Mouse (Mus musculus) kidney, adult 2 months (tissue): ENCODE measurements at regions not wholly inside any gene's neighbourhood (a gene's known extent, or its start where the extent isn't known, plus 50 kb on each side); places are given as distances from the start of the nearest gene placed in this dataset.

Source experiments
- DNase-seq: peaks from one replicate; pipeline ENCODE4 v3.0.0; 2021
- H3K27ac ChIP-seq: fragments of 200-500 bp; 2 replicates; pipeline ENCODE4 v1.5.1; 2012; ENCODE audit warnings: low read depth, low read length, control low read depth, inconsistent platforms; ENCODE audit not compliant: insufficient read depth
- H3K27me3 ChIP-seq: fragments of 200-500 bp; replicated peaks from 2 replicates; pipeline ENCODE4 v1.6.1; 2012; ENCODE audit warnings: mild to moderate bottlenecking, moderate library complexity, low read length, inconsistent platforms; ENCODE audit not compliant: control insufficient read depth, insufficient read depth
- H3K36me3 ChIP-seq: fragments of 200-500 bp; 2 replicates; pipeline ENCODE4 v1.6.1; 2012; ENCODE audit warnings: mild to moderate bottlenecking, moderate library complexity, low read length, inconsistent platforms; ENCODE audit not compliant: control insufficient read depth, insufficient read depth
- H3K4me1 ChIP-seq: fragments of 200-500 bp; 2 replicates; pipeline ENCODE4 v1.6.1; 2011; ENCODE audit warnings: low read length; ENCODE audit not compliant: control insufficient read depth, insufficient read depth
- H3K4me3 ChIP-seq: fragments of 200-500 bp; 2 replicates; pipeline ENCODE4 v1.5.1; 2011; ENCODE audit warnings: mild to moderate bottlenecking, low read depth, low read length, control low read depth; ENCODE audit not compliant: insufficient read depth
- CTCF ChIP-seq: fragments of 200-500 bp; conservative IDR thresholded peaks from 2 replicates; pipeline ENCODE4 v1.5.1; 2011; ENCODE audit warnings: low read depth, mild to moderate bottlenecking, control low read depth, low read length, moderate library complexity, mixed read lengths; ENCODE audit not compliant: insufficient read depth, insufficient read length
- POLR2A ChIP-seq: fragments of 200-500 bp; IDR thresholded peaks from one replicate; pipeline ENCODE4 v1.6.1; 2011; ENCODE audit warnings: low read depth, low read length, control low read depth
- WGBS: fragments of 180-500 bp; shearing (Covaris S2); methylation state at CpG from one replicate; pipeline ENCODE4 v1.1.7; 2018; 5-methylcytosine and 5-hydroxymethylcytosine counted together

DNA sequence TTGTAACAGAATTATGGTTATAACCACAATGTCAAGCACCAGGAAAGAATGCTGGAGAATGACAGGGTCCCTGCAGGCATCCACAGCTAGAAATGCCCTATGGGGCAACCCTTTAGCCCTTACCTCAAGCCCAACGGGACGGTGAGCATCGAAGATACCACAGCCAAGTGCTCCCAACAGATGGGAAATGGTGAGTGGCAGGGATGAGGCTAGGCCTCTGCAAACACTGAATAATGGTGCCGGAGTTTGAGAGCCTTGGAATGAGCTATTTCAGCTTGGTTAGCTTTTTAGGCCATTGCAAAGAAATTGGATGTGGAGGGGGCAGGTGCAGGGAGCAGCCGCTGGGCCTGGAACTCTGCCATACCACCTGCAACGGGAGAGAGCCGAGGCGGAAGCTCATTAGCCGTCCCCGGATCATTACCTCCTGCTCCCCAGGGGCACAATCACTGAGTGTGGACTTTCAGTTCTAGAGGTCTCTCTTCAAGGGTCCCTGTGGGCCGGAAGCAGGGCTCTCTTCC lies 117.9 kb downstream of the Usp31 start:
- Histone ChIP-seq H3K4me3 (no peak overlapping the region), H3K36me3 (no peaks in the 10 kb centered on the region), H3K4me1 (no peaks in the 10 kb centered on the region), H3K27ac (no peak overlapping the region), H3K27me3 (no peaks in the 10 kb centered on the region)
- TF ChIP-seq POLR2A (no peak), CTCF (no peak)
- WGBS, result 36% methylated on average over 11 of the region's 11 CpGs
- DNase-seq, result peak; percentile 42

GRCm38 (mm10) chr7:121587713-121588112 lies 119.3 kb downstream of the Usp31 start:
- Histone ChIP-seq H3K27me3 (no peaks in the 10 kb centered on the region), H3K27ac (no peak overlapping the region), H3K36me3 (no peaks in the 10 kb centered on the region), H3K4me1 (no peaks in the 10 kb centered on the region), H3K4me3 (no peak overlapping the region)
- TF ChIP-seq CTCF (no peak), POLR2A (no peak)
- no peak for DNase-seq
- 62% methylated on average over 2 of the region's 2 CpGs for WGBS

DNA sequence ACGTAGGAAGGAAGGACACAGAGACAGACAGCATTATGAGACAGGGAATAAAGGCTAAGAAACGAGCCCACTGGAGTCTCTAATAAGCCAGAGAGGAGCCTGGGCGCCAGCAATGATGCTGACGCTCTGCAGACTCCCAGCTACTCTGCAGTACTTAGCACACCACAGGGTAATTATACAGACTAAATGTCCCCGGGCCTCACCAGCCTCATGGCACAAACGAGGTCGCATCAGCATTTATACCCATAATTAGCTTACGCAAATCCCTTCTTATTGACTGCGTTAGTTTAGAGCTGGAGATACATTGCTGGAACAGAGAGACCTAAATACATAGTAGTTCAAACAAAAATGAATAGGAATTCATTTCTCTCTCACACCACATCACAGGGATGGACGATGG lies 121.3 kb downstream of the Usp31 start:
- H3K27me3 ChIP-seq, result no peaks in the 10 kb centered on the region
- DNase-seq, result no peak
- no peak overlapping the region for H3K4me3 ChIP-seq
- no peak for TF ChIP-seq POLR2A
- TF ChIP-seq CTCF, result no peak
- H3K4me1 ChIP-seq, result no peaks in the 10 kb centered on the region
- H3K27ac ChIP-seq, result no peak overlapping the region
- 78% methylated on average over 10 of the region's 10 CpGs for WGBS
- H3K36me3 ChIP-seq, result no peaks in the 10 kb centered on the region

DNA sequence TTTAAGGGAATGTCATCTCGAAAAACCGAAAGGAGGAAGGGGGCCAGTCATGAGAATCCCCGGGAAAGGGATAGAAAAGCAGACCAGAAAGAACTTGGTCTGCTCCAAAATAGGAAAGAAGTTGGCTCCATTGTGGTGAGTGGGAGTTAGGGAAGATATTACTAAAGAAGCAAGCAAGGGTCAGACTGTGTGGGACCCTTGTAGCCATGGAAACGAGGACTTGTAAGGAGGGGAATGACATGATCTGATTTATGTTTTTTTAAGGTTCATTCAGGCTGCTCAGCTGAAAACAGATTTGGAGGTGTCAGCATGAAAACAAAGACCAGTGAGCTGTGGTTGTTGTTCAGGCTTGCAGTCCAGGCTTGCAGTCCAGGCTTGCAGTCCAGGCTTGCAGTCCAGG lies 127.6 kb downstream of the Usp31 start:
- TF ChIP-seq POLR2A (no peak), CTCF (no peak)
- Histone ChIP-seq H3K36me3 (no peaks in the 10 kb centered on the region), H3K4me1 (no peaks in the 10 kb centered on the region), H3K4me3 (no peak overlapping the region), H3K27me3 (no peaks in the 10 kb centered on the region), H3K27ac (no peak overlapping the region)
- no peak for DNase-seq
- WGBS, result 19% methylated on average over 4 of the region's 4 CpGs

GRCm38 (mm10) chr7:121572681-121573335 lies 134.2 kb downstream of the Usp31 start:
- no peak overlapping the region for H3K27ac ChIP-seq
- no peak overlapping the region for H3K4me3 ChIP-seq
- no peaks in the 10 kb centered on the region for H3K4me1 ChIP-seq
- TF ChIP-seq POLR2A, result no peak
- no peak for TF ChIP-seq CTCF
- H3K27me3 ChIP-seq, result no peaks in the 10 kb centered on the region
- H3K36me3 ChIP-seq, result no peaks in the 10 kb centered on the region
- peak; percentile 77 for DNase-seq
- WGBS, result 63% methylated on average over 5 of the region's 5 CpGs

DNA sequence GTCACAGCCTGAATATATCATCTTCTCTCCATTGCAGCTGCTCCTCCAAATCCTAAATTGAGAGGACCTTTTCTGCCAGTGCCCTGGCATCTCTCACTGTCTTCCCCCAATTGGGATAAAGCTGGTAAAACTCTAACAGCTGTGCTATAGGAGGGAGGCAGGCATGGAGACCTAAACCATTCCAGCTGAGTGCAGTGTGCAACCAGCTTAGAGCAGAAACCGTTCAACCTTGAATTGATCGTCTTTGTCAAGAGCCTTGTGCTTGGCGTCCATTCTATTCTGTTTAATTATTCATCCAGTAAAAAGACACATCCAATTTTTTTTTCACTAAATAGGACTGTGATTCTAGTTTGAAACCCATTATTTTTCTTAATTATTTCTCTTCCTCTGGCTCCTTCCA lies 135.3 kb downstream of the Usp31 start:
- WGBS, result 28% methylated on average over 3 of the region's 3 CpGs
- Histone ChIP-seq H3K36me3 (no peaks in the 10 kb centered on the region), H3K4me3 (no peak overlapping the region), H3K27me3 (no peaks in the 10 kb centered on the region; the same call in 1 of the 2 replicates), H3K4me1 (no peaks in the 10 kb centered on the region), H3K27ac (no peak overlapping the region)
- DNase-seq, result peak; percentile 57
- TF ChIP-seq POLR2A, result no peak
- TF ChIP-seq CTCF, result no peak

DNA sequence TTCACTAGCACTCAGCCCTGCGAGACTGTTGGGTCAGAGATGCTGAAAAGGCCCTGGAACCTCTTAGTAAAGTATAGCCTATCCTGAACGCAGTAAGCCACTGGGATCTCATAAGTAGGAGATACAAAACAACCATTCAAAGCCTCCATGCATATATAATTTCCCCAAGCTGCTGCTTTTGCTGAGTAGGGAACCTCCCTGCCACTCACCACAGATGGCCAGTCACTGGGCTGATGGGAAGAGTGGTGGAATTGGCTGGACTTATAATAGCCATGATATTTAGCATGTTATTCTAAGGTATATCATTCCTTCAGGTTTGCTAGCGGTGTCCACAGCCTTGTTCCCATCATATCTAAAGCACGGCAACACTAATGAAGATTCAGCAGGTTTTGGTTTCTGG lies 135.8 kb downstream of the Usp31 start:
- 71% methylated on average over 4 of the region's 4 CpGs for whole genome bisulfite sequencing
- TF ChIP-seq CTCF, result no peak
- TF ChIP-seq POLR2A, result no peak
- H3K4me3 ChIP-seq, result no peak overlapping the region
- no peaks in the 10 kb centered on the region for H3K4me1 ChIP-seq
- no peak for DNase-seq
- no peaks in the 10 kb centered on the region for H3K36me3 ChIP-seq
- no peaks in the 10 kb centered on the region; the same call in 1 of the 2 replicates for H3K27me3 ChIP-seq
- no peak overlapping the region for H3K27ac ChIP-seq

DNA sequence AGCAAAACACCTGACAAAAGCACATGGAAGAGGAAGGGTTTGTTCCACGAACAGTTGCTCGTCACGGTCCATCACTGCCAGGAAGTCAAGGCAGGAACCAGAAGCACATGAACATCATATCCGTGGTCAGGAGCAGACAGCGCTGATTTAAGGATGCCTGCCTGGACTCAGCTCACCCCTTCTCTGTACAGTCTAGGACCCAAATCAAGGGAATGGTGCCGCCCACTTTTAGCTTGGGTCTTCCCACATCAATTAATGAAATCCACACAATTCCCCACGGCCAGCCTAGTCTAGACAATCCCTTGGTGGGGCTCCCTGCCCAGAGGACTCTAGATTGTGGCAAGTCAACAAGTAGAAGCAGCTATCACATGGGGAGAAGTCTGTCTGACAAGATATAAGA lies 137.8 kb downstream of the Usp31 start:
- H3K27ac ChIP-seq, result no peak overlapping the region
- WGBS, result 74% methylated on average over 7 of the region's 7 CpGs
- no peak for TF ChIP-seq CTCF
- no peak for TF ChIP-seq POLR2A
- H3K36me3 ChIP-seq, result no peaks in the 10 kb centered on the region
- H3K4me1 ChIP-seq, result no peaks in the 10 kb centered on the region
- DNase-seq, result no peak
- no peak overlapping the region for H3K4me3 ChIP-seq
- no peaks in the 10 kb centered on the region; the same call in 1 of the 2 replicates for H3K27me3 ChIP-seq
